Mouse (Mus musculus) liver, embryonic 18 days (tissue): Measurements from ENCODE around the gene Ankrd37. TPM values are rescaled to one million over a fixed set of nuclear protein-coding genes. Genes with fewer than 3 reads are reported as not detected.

Source experiments
- polyA plus RNA-seq: library from polyadenylated mRNA; depleted of rRNA; stranded (reverse); fragments of >200 nt; gene quantifications from 2 replicates; pipeline ENCODE4 v1.2.3, GENCODE M21; 2012; rRNA removed

The Ankrd37 gene
- polyA plus RNA-seq, result 8.3 and 9.5 TPM in 2 replicates

DNA sequence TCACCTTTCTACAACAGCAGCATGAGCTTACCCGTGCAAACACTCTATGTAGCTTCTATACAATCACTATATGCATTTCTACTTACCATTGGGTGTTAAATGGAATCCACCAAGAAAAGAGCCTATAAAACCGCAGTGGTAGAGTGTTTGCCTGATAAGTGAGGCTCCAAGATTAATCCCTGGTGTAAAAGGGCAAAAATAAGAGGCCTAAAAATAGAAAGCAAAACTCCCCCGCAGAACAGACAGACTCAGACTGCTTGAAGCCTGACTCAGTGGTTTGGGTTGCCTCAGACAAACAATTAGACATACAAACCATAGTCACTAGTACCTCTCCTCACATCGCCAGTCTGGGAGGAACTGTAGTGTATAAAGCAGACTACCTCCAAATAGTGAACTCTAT, at the start of gene Ankrd37:
Gene Ankrd37 (minus strand): TSS at position 112 of the 400 bp plus-strand sequence.

DNA sequence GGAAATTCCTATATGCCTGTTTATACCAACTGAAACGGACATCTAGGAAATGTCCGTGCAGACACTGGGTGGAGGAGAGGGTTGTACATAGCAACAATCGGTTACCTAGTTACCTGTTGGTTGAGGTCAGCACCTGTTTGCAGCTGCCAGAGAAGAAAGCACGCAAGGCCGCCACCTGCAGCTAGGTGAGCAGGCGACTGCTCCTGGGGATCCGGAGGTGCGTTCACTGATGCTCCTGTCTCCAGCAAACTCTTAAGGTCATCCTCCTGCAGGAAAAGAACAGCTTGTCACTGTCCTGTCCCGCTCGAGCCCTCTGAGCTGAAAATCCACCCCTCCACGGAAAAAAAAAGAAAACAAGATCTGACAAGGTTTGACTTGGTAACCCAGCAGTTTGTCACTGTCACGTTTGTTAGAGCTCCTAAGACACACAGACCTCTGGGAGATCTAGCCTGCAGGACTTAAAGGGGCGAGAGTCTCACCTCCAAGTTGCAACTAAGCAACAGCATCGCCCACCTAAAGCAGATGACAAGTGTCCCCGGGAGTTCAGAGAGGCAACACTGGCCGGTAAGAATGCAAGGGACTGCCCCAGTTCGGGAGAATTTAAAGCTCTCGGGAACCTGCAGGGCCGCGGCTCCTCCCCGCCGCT, 6.2 kb downstream of the Ankrd37 start, which contains the start of gene Lrp2bp:
Gene Lrp2bp (plus strand): TSS at position 166 of the 646 bp plus-strand sequence.

DNA sequence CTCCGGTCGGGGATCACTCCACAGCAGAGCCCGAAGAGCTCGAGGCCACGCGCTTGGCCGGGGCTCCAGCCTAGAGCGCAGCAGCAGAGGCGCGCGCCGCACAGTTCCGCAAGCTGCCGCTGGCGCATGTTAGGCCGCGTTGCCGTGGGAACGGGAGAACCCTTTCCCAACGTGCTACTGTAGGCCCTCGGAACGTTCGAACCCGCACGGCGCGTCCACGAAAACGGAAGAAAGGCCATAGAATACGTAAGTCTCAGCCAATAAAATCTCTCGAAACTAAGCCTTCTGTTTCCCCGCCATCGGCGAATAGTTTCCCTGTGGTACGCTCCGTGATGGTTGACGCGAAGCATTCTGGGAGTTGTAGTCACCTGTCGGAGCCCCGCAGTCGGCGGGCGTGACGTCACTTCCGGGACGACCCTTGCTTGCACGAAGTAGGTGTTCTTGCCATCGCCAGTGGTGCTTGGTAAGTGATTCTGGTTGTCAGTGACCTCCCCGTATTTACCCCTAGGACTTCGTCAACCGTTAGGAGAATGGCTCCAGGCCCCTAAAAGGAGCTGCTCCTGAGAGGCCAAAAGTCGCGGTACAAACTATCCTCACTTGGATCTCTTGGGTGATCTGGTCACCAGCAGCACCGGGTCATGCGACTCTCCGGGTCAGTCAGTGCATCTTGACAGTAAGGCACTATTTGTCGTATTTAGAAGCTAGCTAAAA, 30.2 kb downstream of the Ankrd37 start, which contains the start of the genes 1700029J07Rik and Ufsp2:
Gene 1700029J07Rik (minus strand): TSS at position 127 of the 711 bp plus-strand sequence.
Gene Ufsp2 (plus strand): TSS at position 403 of the 711 bp plus-strand sequence.

Other genes with a start within 250 kb of the Ankrd37 start
- gene Pdlim3, start 120.2 kb downstream of the Ankrd37 start, polyA plus RNA-seq, result 1.7 and 2.0 TPM in 2 replicates
- gene Ccdc110, start 71.1 kb downstream of the Ankrd37 start, polyA plus RNA-seq, result not detected in 2 replicates
- 0.62 and 0.94 TPM in 2 replicates for gene 1700029J07Rik, start 30.5 kb downstream of the Ankrd37 start, polyA plus RNA-seq
- 29.9 and 30.9 TPM in 2 replicates for gene Ufsp2, start 30.2 kb downstream of the Ankrd37 start, polyA plus RNA-seq
- 0.22 and 0.31 TPM in 2 replicates for gene Lrp2bp, start 6.4 kb downstream of the Ankrd37 start, polyA plus RNA-seq
- gene Cfap97, start 146.1 kb upstream of the Ankrd37 start, polyA plus RNA-seq, result 3.6 and 4.0 TPM in 2 replicates
- 4.4 and 5.6 TPM in 2 replicates for gene Snx25, start 146.5 kb upstream of the Ankrd37 start, polyA plus RNA-seq
- 133 and 151 TPM in 2 replicates for gene Slc25a4, start 205.6 kb upstream of the Ankrd37 start, polyA plus RNA-seq